Mouse (Mus musculus) midbrain, embryonic 10.5 days (tissue): ENCODE measurements around the gene Osbpl3. TPM values are rescaled to one million over a fixed set of nuclear protein-coding genes. Genes with fewer than 3 reads are reported as not detected.

Source experiments
- DNase-seq: peaks from one replicate; pipeline ENCODE4 v3.0.0-alpha.2; 2017; ENCODE audit warnings: low spot score
- H3K27ac ChIP-seq: fragments of 300-500 bp; sonication (generic); replicated peaks from 2 replicates; pipeline ENCODE4 v1.5.1; 2016; ENCODE audit warnings: mild to moderate bottlenecking
- H3K27me3 ChIP-seq: fragments of 300-500 bp; sonication (generic); 2 replicates; pipeline ENCODE4 v1.6.1; 2016; ENCODE audit warnings: low read depth, mild to moderate bottlenecking; ENCODE audit not compliant: poor library complexity, severe bottlenecking
- H3K36me3 ChIP-seq: fragments of 300-500 bp; sonication (generic); 2 replicates; pipeline ENCODE4 v1.6.1; 2016; ENCODE audit warnings: mild to moderate bottlenecking, moderate library complexity
- H3K4me1 ChIP-seq: fragments of 300-500 bp; sonication (generic); 2 replicates; pipeline ENCODE4 v1.6.1; 2016
- H3K4me3 ChIP-seq: fragments of 300-500 bp; sonication (generic); 2 replicates; pipeline ENCODE4 v1.5.1; 2016; ENCODE audit warnings: mild to moderate bottlenecking, moderate library complexity
- H3K9me3 ChIP-seq: fragments of 300-500 bp; sonication (generic); replicated peaks from 2 replicates; pipeline ENCODE4 v1.6.1; 2016; ENCODE audit warnings: mild to moderate bottlenecking
- WGBS: fragments of 180-500 bp; shearing (Covaris S2); methylation state at CpG from one replicate; pipeline ENCODE4 v1.1.7; 2016; 5-methylcytosine and 5-hydroxymethylcytosine counted together
- polyA plus RNA-seq: library from polyadenylated mRNA; unstranded; fragments of >200 nt; fragmentation: Nextera tagmentation; extraction: Ambion mirVana; gene quantifications from 2 replicates; pipeline ENCODE4 v1.2.1, GENCODE M21; 2016

The Osbpl3 gene
- polyA plus RNA-seq, 1 experiment from 2014 or later: 7.3 TPM

GRCm38 (mm10) chr6:50331477-50331876 lies 124.5 kb downstream of the Osbpl3 start:
- Histone ChIP-seq H3K27ac (no peak overlapping the region), H3K4me1 (peaks cover 13% of the 10 kb centered on the region), H3K4me3 (no peak overlapping the region), H3K36me3 (no peaks in the 10 kb centered on the region), H3K9me3 (no peaks in the 10 kb centered on the region), H3K27me3 (no peaks in the 10 kb centered on the region)
- DNase-seq: no peak
- WGBS: 97% methylated on average over 2 of the region's 2 CpGs

- Histone ChIP-seq H3K9me3 (no peaks in the 10 kb centered on the region), H3K27ac (0 out of 2 replicates have a peak overlapping the region, but pooled peaks have one; percentile 2), H3K36me3 (no peaks in the 10 kb centered on the region), H3K4me3 (no peak overlapping the region), H3K4me1 (peaks cover 13% of the 10 kb centered on the region), H3K27me3 (no peaks in the 10 kb centered on the region)
- no peak for DNase-seq
- 80% methylated on average over 8 of the region's 8 CpGs for WGBS
Observed at GRCm38 (mm10) chr6:50329380-50329779, 126.6 kb downstream of the Osbpl3 start.

GRCm38 (mm10) chr6:50328901-50329300 lies 127.1 kb downstream of the Osbpl3 start:
- peak overlapping the region; percentile 42; the same call in 1 of the 2 replicates for H3K27ac ChIP-seq
- no peak for DNase-seq
- H3K9me3 ChIP-seq: no peaks in the 10 kb centered on the region

GRCm38 (mm10) chr6:50326192-50326591 lies 129.8 kb downstream of the Osbpl3 start:
- no peak for DNase-seq
- Histone ChIP-seq H3K4me1 (peaks cover 13% of the 10 kb centered on the region), H3K27me3 (no peaks in the 10 kb centered on the region), H3K4me3 (no peak overlapping the region), H3K27ac (no peak overlapping the region), H3K9me3 (no peaks in the 10 kb centered on the region), H3K36me3 (no peaks in the 10 kb centered on the region)
- 85% methylated on average over 4 of the region's 4 CpGs for WGBS

More at GRCm38 (mm10) chr6:50328901-50329300, 127.1 kb downstream of the Osbpl3 start:
- H3K4me1 ChIP-seq: peaks cover 13% of the 10 kb centered on the region
- no peaks in the 10 kb centered on the region for H3K36me3 ChIP-seq
- no peaks in the 10 kb centered on the region for H3K27me3 ChIP-seq
- no peak overlapping the region for H3K4me3 ChIP-seq
- 50% methylated on average over 7 of the region's 7 CpGs for WGBS

GRCm38 (mm10) chr6:50325485-50325884 lies 130.5 kb downstream of the Osbpl3 start:
- 91% methylated on average over 9 of the region's 9 CpGs for WGBS
- no peak overlapping the region for H3K4me3 ChIP-seq
- DNase-seq: no peak
- no peaks in the 10 kb centered on the region for H3K36me3 ChIP-seq
- H3K27me3 ChIP-seq: no peaks in the 10 kb centered on the region
- peaks cover 13% of the 10 kb centered on the region for H3K4me1 ChIP-seq
- H3K27ac ChIP-seq: no peak overlapping the region
- H3K9me3 ChIP-seq: no peaks in the 10 kb centered on the region

- Histone ChIP-seq H3K4me3 (no peak overlapping the region), H3K27ac (no peak overlapping the region), H3K4me1 (peaks cover 11% of the 10 kb centered on the region), H3K9me3 (no peaks in the 10 kb centered on the region), H3K36me3 (no peaks in the 10 kb centered on the region), H3K27me3 (no peaks in the 10 kb centered on the region)
- no peak for DNase-seq
- 55% methylated on average over 9 of the region's 9 CpGs for WGBS
Observed at GRCm38 (mm10) chr6:50322631-50323030, 133.4 kb downstream of the Osbpl3 start.

- Histone ChIP-seq H3K36me3 (no peaks in the 10 kb centered on the region), H3K4me3 (no peak overlapping the region), H3K4me1 (peaks cover 11% of the 10 kb centered on the region), H3K27me3 (no peaks in the 10 kb centered on the region), H3K27ac (no peak overlapping the region), H3K9me3 (no peaks in the 10 kb centered on the region)
- 81% methylated on average over 6 of the region's 6 CpGs for WGBS
- DNase-seq: no peak
Observed at GRCm38 (mm10) chr6:50321739-50322138, 134.3 kb downstream of the Osbpl3 start.

GRCm38 (mm10) chr6:50318590-50319172 lies 137.3 kb downstream of the Osbpl3 start:
- 78% methylated on average over 7 of the region's 7 CpGs for WGBS
- H3K27me3 ChIP-seq: no peaks in the 10 kb centered on the region
- H3K4me1 ChIP-seq: peaks cover 11% of the 10 kb centered on the region
- no peaks in the 10 kb centered on the region for H3K36me3 ChIP-seq
- H3K27ac ChIP-seq: peak overlapping the region; percentile 29
- H3K9me3 ChIP-seq: no peaks in the 10 kb centered on the region
- DNase-seq: no peak
- no peak overlapping the region for H3K4me3 ChIP-seq

- Histone ChIP-seq H3K4me1 (peaks cover 11% of the 10 kb centered on the region), H3K27ac (peak overlapping the region; percentile 39), H3K36me3 (no peaks in the 10 kb centered on the region), H3K4me3 (no peak overlapping the region), H3K27me3 (no peaks in the 10 kb centered on the region), H3K9me3 (no peaks in the 10 kb centered on the region)
- WGBS: 80% methylated on average over 2 of the region's 2 CpGs
- no peak for DNase-seq
Observed at GRCm38 (mm10) chr6:50318150-50318549, 137.9 kb downstream of the Osbpl3 start.

GRCm38 (mm10) chr6:50316795-50317505 lies 139.1 kb downstream of the Osbpl3 start:
- Histone ChIP-seq H3K9me3 (no peaks in the 10 kb centered on the region), H3K4me3 (no peak overlapping the region), H3K4me1 (peaks cover 11% of the 10 kb centered on the region), H3K36me3 (no peaks in the 10 kb centered on the region), H3K27me3 (no peaks in the 10 kb centered on the region), H3K27ac (no peak overlapping the region)
- WGBS: 92% methylated on average over 7 of the region's 7 CpGs
- no peak for DNase-seq

GRCm38 (mm10) chr6:50314406-50315071 lies 141.5 kb downstream of the Osbpl3 start:
- H3K4me1 ChIP-seq: peaks cover 11% of the 10 kb centered on the region
- no peaks in the 10 kb centered on the region for H3K9me3 ChIP-seq
- WGBS: 82% methylated on average over 12 of the region's 12 CpGs
- no peaks in the 10 kb centered on the region for H3K27me3 ChIP-seq
- no peak overlapping the region for H3K4me3 ChIP-seq
- no peak for DNase-seq
- no peak overlapping the region for H3K27ac ChIP-seq
- no peaks in the 10 kb centered on the region for H3K36me3 ChIP-seq

- Histone ChIP-seq H3K4me3 (no peak overlapping the region), H3K27me3 (no peaks in the 10 kb centered on the region), H3K27ac (no peak overlapping the region), H3K9me3 (no peaks in the 10 kb centered on the region), H3K36me3 (0 out of 2 replicates have a peak, but pooled peaks cover 2% of the 10 kb centered on the region), H3K4me1 (no peaks in the 10 kb centered on the region)
- 39% methylated on average over 4 of the region's 4 CpGs for WGBS
- peak; percentile 63 for DNase-seq
Observed at GRCm38 (mm10) chr6:50312647-50313046, 143.4 kb downstream of the Osbpl3 start.

GRCm38 (mm10) chr6:50309019-50309418 lies 147.0 kb downstream of the Osbpl3 start:
- DNase-seq: peak; percentile 35
- 44% methylated on average over 6 of the region's 6 CpGs for WGBS

More at GRCm38 (mm10) chr6:50309019-50309418, 147.0 kb downstream of the Osbpl3 start:
- Histone ChIP-seq H3K36me3 (0 out of 2 replicates have a peak, but pooled peaks cover 2% of the 10 kb centered on the region), H3K4me1 (no peaks in the 10 kb centered on the region), H3K27ac (no peak overlapping the region), H3K4me3 (no peak overlapping the region), H3K9me3 (no peaks in the 10 kb centered on the region), H3K27me3 (no peaks in the 10 kb centered on the region)
